Mouse (Mus musculus): ENCODE measurements around the gene Htatip2.

Gene Htatip2

DNA sequence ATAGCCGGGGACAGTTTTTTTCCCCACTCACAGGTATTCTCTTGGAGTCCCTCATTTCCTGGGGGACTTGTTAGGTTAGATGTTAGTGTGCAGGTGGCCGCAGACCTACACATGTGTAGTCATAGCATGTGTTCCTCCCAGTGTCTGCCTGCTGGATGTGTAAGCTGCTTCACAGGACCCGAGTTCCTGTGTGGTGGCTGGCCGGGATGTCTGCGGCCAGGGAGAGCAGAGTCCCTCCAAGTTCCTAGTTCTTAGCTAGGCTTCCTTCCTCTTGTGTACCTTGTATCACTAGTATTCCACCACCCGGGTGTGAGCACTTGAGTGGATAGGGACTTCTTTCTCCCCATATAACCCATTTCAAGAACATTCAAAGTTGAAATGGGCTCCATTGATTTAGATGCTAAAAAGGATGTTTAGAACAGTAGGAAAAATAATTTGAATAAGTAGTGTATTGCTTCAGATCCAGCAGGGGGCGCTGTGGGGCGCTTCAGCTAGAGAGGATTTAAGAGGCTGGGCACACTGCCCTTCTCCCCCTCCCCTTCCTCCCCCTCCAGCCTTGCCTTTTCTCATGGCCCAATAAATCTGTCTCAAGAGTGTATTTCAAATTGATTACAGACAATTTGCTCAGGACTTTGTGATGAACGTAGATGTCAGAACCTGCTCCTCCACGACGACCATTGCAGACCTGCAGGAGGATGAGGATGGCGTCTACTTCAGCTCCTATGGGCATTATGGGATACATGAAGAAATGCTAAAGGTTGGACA lies 27.9 kb downstream of the Htatip2 start:
- peak; percentile 90 for DNase-seq

DNA sequence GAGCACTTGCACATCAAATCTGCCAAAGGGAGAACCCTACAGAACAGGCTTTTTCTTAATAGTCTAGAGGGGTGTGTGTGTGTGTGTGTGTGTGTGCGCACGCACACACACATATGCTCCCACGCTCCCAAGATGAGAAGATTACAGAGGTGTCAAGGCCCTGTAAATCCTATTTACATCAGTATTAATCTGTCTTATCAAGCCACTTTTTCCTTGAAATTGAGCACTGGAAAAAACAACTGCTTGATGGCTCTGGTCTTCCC lies 28.4 kb downstream of the Htatip2 start:
- DNase-seq, result no peak

DNA sequence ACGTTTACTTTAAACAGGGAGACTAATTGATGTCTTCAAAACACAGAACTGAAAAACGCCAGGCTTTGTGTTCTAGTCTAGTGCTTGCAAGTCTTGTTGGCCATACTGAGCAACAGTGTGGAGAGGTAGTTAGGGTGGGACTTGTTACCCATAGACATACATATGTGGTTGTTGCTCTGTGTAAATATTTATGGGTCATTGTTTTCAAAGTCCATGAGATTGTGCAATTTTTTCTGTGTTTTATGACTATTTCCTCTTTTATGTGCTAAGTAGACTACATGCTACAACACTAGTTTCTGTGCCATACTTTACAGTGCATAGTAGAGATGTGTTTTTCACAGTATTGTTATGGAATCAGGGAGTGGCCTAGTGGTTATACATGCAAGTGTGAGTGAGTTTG lies 35.4 kb downstream of the Htatip2 start:
- no peak for DNase-seq

DNA sequence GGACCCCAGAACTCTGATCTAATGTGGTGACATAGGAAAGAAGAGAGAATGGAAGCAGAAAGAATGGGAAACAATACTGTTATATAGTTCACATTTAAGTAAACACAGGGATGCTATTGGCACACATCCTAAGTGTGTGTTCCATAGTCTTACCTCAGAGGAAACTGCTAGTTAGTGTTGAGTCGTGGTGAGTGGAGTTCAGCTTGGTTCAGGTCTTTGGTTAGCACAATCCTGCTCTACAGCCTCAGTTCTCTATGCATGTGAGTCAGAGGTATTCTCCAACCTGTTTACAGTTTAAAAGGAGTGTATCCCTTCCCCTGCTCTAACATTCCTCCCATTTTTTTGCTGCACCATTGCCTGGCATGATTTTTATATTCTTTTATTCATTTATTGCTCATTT lies 38.3 kb downstream of the Htatip2 start:
- no peak for DNase-seq

DNA sequence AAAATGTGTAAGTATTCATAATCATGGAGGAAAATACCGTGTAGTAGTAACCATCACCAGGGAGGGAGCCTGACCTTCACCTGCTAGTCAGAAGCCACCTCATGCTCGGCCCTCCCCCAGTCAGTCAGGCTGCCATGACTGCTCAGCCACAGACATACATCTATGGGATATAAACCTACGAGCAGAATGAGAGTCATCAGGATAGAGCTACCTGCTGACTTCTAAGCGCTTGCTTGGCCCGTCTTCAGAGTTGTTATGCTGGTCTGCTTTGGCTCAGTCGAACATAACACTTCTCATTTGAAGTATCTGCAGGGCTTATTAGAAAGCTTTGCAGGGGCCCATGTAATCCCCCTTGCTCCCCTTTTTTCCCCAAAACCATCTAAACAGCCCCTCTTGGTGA lies 44.6 kb downstream of the Htatip2 start:
- DNase-seq, result no peak

DNA sequence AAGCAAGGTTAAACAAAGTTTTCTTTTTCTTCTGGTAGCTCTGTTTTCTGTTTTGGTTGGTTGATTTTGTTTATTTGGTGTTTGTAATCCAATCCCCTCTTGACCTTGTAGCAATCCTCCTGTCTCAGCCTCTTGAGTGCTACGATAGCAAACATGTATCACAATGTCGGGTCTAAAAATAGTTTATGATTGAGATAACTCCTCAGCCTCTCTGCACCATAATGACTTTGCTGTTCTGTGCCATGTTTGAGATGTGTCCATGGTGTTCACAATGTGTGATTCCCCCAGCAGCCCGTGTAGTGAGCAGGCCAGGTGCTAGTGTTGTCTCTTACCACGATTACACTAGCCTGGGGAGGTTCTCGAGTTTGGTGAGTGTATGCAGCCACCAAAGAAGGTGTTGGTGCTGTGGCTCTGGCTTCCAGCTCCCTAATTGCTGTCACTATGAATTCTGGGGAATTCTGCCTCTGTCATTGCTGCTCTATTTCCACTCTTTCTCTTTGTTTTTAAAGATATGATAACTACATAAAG lies 45.8 kb downstream of the Htatip2 start:
- DNase-seq, result no peak

DNA sequence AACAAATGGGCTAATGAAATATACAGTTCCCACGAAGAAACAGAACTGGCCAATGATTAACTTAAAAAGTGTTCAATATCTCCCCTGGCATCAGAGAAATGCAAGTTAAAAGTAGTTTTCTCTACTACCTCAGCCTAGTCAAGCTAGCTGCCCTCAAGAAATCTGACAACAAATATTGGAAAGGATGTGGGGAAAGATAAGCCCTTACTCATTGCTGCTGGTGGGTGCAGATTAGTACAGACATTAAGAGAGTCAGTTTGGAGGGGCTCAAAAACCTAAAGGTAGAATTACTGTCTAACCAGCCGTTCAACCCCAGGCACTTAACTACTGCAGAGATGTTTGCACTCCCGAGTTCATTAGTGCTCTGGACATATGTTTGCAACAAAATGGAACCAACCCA lies 46.7 kb downstream of the Htatip2 start:
- no peak for DNase-seq

DNA sequence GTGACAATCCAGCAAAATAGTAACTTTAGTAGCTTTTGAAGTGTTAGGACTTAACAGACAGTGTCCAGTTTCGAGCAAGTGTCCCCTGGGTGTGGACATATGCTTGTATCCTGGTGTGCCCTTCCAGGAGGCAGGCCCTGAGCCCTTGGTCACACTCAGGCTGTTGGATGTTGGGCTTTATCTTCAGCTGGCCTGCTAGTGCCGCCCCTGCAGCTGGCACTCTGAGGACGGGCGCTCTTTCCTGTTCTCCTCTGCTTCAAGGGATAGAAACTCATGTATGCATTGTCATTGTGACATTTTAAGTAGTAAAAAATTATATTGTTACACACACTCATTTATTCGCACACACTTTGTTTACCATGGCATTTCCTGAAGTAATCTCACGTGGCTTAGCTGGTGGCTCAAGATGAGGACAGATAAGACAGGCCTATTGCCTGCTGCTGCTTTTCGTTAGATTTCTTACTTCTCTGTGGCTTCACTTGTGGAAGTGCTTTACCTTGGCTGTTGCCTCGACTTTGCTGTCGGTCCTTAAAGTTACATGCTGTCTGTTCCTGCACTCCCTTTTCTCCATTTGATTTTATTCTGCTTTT lies 48.3 kb downstream of the Htatip2 start:
- DNase-seq, result no peak

DNA sequence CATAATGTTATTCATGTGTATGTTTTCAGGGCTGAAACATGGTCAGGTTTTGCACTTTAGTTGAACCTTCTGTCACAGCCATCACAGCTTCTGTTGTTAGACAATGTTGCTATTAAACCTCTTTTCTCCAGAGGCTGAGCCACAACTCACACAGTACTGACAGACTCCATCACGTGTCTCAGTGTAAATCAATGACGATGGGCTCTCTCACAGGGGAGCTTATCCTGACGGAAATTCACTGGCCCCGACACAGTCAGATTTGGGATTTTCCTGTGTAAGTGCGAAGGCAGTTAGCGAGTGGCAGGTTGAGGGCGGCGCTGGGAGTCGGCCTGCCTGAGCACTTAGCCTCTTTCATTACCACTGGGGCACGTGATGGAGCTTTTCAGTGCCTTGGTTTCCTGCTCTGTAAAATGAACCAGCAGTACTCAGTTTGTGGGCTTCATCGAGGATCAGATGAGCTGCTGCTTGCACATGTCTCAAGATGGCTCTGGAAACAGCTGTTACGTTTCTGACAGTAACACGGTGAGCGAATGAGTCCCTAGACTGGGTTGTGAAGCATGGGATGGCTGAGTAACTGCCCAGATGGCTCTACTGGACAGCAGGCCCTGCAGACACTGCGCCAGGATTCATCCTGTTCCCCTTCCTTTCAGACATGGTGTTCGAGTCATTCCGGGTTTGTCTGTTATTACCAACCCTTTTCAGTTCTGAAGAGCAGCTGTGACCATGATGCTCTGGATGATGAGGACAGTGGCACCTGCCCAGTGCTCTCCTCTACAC lies 49.1 kb downstream of the Htatip2 start:
- DNase-seq, result no peak

DNA sequence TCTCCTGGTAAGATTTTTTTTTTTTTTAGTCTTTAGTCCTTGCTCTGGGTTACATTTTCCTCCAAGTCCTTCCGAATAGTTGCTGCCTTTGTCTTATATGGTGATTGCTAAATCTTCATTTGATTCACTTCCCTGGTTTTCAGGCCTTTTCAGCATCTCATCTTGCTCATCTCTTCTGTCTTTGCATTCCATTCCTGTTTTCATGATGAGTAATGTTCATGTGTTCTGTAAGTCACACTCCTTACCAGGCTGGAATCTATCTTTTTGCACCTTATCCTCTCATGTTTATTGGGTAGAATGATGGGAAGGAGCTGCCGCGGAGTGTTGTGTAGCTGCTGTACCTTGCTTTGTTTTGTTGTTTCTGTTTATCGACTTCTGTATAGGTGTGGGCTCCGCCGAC lies 50.2 kb downstream of the Htatip2 start:
- no peak for DNase-seq

DNA sequence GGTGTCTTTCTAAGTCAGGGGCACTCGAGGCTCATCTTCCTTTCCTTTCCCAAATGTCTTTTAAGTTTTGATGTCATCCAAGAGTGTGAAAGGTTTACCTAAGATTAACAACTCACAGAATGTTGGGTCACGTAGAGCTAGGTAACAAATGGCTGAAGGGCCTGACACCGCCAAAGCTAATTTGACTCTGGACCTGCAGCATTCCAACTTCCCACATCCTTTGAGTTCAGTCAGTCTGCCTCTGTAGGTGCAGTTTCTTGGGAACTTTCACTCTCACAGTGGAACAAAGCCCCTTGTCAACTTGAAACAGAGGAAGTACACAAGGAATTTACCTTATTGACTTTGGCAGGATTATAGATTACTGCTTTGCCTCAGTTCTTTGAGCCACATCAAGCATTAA lies 50.6 kb downstream of the Htatip2 start:
- DNase-seq, result no peak

DNA sequence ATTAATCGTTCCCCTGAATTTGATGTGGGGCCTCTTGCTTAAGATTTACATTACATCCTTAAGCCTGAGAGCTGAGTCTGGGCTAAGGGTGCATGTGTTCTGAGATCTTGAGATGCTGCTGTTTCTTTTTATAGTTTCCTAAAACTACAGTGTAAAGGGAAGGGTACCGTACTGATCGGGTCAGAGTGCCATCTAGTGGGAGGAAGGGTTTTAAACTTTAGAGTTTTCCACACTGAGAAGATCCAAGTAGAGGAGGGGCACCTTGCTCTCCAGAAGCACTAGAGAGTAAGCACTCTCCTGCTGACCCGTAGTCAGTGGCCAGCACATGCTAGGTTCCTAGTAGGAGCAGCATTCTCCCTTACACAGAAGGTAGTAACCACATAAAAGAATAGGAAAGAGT lies 52.4 kb downstream of the Htatip2 start:
- DNase-seq, result peak; percentile 15

DNA sequence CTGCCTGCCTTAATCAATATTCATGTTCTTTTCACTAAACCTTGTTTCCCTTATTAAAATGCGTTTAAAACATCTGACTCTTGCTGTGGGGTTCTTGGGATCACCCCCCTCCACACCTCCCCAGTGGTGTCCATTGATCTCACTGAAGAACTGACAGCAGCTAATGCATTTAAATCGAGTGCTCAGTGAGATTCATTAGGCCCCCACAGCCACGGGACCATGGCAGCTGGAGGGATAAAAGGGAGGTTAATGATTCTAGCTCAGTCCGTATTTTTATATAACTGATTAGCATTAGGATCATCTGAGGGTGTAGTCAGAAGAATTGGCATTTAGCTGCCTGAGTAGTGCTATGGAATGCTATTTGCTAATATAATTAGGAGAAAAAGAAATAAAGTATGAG lies 60.5 kb downstream of the Htatip2 start:
- DNase-seq, result no peak

DNA sequence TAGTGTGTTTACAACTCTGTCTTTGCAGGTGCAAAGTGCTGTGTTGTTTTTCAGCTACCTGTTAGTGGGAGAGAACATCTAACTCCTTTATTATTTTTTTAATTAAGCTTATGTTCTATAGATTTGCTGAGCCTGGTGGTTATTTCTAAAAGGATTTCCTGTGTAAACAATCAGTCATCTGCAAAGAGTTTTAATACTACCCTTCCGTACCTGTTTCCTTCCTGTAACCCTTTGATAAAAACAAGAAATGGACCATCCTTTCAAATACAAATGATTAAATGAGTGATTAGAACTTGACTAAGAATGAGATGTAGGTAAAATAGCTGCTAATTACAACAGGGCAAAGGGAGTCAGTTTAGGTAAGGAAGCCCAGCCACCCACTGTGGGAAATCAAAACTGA lies 62.5 kb downstream of the Htatip2 start:
- no peak for DNase-seq

DNA sequence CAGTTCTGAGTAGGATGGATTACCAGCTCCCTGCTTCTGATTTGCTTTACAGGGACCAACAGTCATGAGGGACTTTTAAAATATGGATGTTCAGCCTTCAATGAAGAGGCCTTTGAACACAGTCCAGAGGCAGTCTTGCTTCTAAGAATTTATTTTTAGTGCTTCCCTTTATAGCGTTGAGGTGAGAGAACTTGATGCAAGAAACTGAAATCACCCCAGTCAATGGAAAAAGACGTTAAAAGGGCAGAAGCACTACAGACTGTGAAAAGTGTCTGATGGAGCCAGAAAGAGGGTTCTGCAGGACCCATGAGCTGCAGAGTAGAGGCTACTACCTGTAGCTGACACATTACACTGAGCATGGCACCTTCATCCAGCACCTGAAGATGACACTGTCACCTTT lies 63.1 kb downstream of the Htatip2 start:
- no peak for DNase-seq

Data from kidney, postnatal 10 days (tissue).